Mouse (Mus musculus) layer of hippocampus, postnatal 25 days (tissue): ENCODE results near the gene Vmn1r229. TPM values are rescaled to one million over a fixed set of nuclear protein-coding genes. Genes with fewer than 3 reads are reported as not detected.

Experiments
- DNase-seq, 2 experiments: peaks; one replicate each; pipeline ENCODE4 v3.0.0; 2022; ENCODE audit warnings: mixed read lengths in 2 of 2, low spot score in 1 of 2; ENCODE audit errors: extremely low spot score in 1 of 2
- total RNA-seq, 2 experiments: library from RNA; stranded (reverse); gene quantifications; 2 replicates each; pipeline ENCODE4 v1.2.3; 2021

The Vmn1r229 gene
- total RNA-seq = under 1 TPM; 0.05 to 0.07 TPM

DNA sequence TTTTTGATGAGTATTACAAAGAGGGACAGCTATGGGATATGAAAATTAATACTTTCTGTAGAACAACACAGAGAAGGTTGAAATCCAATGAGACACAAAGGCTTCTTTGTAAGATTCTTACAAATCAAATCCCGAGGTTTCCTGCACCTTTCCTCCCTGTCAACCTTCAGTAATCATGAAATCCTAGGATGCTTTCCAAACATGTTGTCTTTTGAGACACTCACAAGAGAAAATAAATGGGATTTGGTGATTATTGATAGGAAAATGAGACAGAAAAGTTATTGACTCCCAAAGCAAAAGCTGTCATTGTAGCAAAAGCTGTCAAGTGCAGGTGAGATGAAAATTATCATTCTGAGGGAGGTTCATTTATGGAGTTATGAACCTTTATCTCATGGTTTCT, at the start of gene Vmn1r229:
Gene Vmn1r229, plus strand, starts transcription at position 301 of the 400 bp plus-strand sequence.
- no peak for DNase-seq

DNA sequence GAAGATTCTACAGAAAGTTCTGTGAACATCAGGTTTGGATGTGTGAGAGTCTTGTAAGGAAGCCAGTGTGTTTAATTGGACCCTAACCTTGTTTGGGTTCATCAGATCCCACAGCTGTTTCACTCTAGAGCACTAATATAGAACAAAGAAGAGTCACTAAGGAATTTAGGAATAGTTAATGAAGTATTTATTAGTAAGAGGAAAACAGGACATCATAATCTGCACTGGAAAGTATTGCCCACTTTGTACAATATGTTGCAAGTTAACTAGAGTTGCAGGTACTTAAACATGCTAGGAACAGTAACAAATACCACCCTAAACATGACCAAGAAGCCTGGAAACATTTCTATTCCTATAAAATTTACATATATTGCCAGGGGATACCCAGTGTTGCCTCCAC, 25.3 kb upstream of the Vmn1r229 start, which contains the start of gene Vmn1r228:
Gene Vmn1r228, minus strand, starts transcription at position 101 of the 400 bp plus-strand sequence.
- DNase-seq = no peak

DNA sequence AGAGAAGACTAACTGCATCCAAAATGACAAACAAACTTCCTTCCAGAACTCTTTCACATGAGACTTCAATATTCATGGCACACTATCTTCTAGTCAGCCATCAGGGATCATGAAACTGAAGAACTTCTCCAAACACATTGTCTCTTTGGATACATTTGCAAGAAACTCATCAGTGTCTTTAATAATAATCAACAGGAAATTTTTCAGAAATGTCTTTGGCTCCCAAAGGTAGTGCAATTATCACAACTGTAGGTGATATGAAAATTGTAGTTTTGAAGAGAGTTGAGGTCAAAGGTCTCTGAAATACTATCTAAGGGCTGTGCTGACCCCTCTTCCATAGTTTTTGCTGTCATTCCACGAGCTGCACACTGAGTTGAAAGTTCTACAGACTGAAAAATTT, 28.8 kb downstream of the Vmn1r229 start, which contains the start of gene Vmn1r230:
Gene Vmn1r230, plus strand, starts transcription at position 301 of the 400 bp plus-strand sequence.
- DNase-seq = no peak

Other genes with a start within 250 kb of the Vmn1r229 start
- gene Vmn2r109, start 246.8 kb upstream of the Vmn1r229 start, total RNA-seq = not detected
- gene Vmn2r110, start 215.1 kb upstream of the Vmn1r229 start, total RNA-seq = not detected
- gene Fpr-rs3, start 186.7 kb upstream of the Vmn1r229 start, total RNA-seq = not detected
- not detected for gene Vmn1r226, start 128.7 kb upstream of the Vmn1r229 start, total RNA-seq
- gene Vmn1r227, start 81.7 kb upstream of the Vmn1r229 start, total RNA-seq = not detected
- not detected for gene Vmn1r228, start 25.4 kb upstream of the Vmn1r229 start, total RNA-seq
- not detected for gene Vmn1r230, start 28.9 kb downstream of the Vmn1r229 start, total RNA-seq
- gene Vmn1r231, start 93.5 kb downstream of the Vmn1r229 start, total RNA-seq = not detected
- gene Vmn1r232, start 108.2 kb downstream of the Vmn1r229 start, total RNA-seq = not detected
- 100 to 1,000 TPM; 645 to 674 TPM for gene Ppp2r1a, start 133.8 kb downstream of the Vmn1r229 start, total RNA-seq
- not detected for gene Vmn1r233, start 184.9 kb downstream of the Vmn1r229 start, total RNA-seq
- 10 to 100 TPM; 19.5 to 24.1 TPM for gene Zfp160, start 197.3 kb downstream of the Vmn1r229 start, total RNA-seq